Mouse (Mus musculus): ENCODE data around the gene Gm14322. TPM values are rescaled to one million over a fixed set of nuclear protein-coding genes. Genes with fewer than 3 reads are reported as not detected.
A peak's percentile ranks its signal among the peaks of the same experiment; 100 is the strongest.
"Not testable (repeated sequence)": the region's sequence is repeated elsewhere in the genome, so short reads cannot be mapped to it uniquely, and the experiment has no call there.

The Gm14322 gene
- polyA plus RNA-seq (2015; fragmentation: Nextera tagmentation; extraction: Ambion mirVana): 2.0 and 2.7 TPM in 2 replicates

DNA sequence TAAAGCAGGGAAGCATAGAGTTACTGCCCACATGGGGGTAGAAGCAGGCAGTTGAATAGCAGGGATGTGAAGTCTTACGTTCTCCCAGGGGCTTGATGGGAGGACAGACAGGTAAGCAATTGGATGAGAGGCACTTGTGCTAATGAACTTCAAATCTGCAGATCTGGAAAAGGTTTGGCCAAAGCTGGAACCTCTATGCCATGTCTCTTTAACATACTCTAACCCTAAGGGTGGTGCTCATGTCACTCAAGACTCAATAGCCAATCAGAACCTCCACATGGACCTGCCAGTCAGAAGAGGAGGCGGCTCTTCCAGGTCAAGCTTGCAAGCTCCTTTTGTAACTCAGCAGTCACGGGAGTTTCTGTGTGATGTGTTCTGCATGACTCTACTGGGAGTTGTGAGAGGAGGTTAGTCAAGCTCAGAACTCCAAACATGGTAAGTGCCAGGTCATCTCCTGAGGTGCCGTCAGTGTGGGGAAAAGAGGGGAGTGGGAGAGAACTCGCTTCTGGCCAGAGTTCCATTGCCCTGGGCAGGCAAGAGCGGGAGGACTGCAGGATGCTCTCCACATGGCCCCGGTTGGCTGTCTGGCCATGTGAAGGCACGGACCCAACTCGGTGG, at the start of gene Gm14322:
Gene Gm14322, plus strand, starts transcription at position 348 of the 618 bp plus-strand sequence.
- peak; percentile 1 for DNase-seq (ENCODE audit: low spot score)

DNA sequence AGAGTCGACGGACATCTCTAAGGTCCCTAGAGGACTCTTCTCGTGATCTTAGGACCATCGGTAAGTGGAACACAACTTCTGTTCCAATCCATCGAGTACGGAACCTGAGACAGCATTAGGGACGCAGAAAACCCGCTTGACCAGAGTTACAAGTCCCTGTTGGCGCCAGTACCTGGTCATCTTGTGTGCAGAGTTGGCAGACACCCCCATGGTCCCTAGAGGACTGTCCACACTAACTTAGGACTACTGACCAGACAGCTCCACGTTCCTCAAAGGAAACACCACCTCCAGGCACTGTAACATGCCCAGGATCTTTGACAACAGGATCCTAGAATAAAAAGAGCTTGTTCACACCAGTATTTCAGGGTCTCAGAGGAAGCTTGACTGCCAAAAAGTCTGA, 17.6 kb upstream of the Gm14322 start:
- DNase-seq (ENCODE audit: low spot score): not testable (repeated sequence)

DNA sequence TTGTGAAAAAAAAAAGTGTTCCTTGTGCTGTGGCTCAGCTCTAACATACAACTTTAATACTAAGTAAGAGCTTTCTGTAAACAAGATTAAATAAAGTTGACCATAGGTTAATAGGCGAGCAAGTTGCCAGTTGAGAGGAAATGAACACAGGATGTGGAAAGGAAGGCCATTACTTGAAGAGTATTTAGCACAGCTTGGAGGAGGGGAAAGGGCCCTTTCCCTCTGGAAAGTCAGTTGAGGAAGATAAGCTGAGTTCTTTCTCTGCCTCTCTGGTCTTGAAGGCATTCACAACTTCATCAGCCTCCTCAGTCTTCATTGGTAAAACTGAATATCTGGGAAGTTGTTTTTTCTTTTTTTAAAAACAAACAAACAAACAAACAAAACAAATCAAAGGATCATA, 28.3 kb downstream of the Gm14322 start:
- not testable (repeated sequence) for DNase-seq (ENCODE audit: low spot score)

GRCm38 (mm10) chr2:177806170-177806569, 47.1 kb downstream of the Gm14322 start:
- DNase-seq (ENCODE audit: low spot score): not testable (repeated sequence)

Other genes starting within 250 kb of the Gm14322 start
- gene Gm14406, start 181.1 kb upstream of the Gm14322 start, polyA plus RNA-seq (2015; fragmentation: Nextera tagmentation; extraction: Ambion mirVana): not detected in 2 replicates
- 25.3 and 28.5 TPM in 2 replicates for gene Gm14325, start 81.0 kb downstream of the Gm14322 start, polyA plus RNA-seq (2015; fragmentation: Nextera tagmentation; extraction: Ambion mirVana)
- gene Gm14327, start 137.8 kb downstream of the Gm14322 start, polyA plus RNA-seq (2015; fragmentation: Nextera tagmentation; extraction: Ambion mirVana): 2.6 and 4.2 TPM in 2 replicates
- 0.43 and 0.73 TPM in 2 replicates for gene Zfp972, start 166.3 kb downstream of the Gm14322 start, polyA plus RNA-seq (2015; fragmentation: Nextera tagmentation; extraction: Ambion mirVana)
- 14.1 and 18.6 TPM in 2 replicates for gene Gm14326, start 198.0 kb downstream of the Gm14322 start, polyA plus RNA-seq (2015; fragmentation: Nextera tagmentation; extraction: Ambion mirVana)